Mouse (Mus musculus) embryonic fibroblast, embryonic 13.5 days (primary cell): ENCODE data around the gene Cnpy1.

ENCODE experiments used
- CTCF ChIP-seq: IDR thresholded peaks from 2 replicates; pipeline ENCODE4 v1.5.1; 2011; ENCODE audit warnings: mild to moderate bottlenecking, control low read depth, low read length, moderate library complexity, borderline replicate concordance; ENCODE audit not compliant: insufficient read depth
- POLR2A ChIP-seq: IDR thresholded peaks from 2 replicates; pipeline ENCODE4 v1.6.1; 2011; ENCODE audit warnings: low read depth, mild to moderate bottlenecking, control low read depth, low read length, moderate library complexity

- TF ChIP-seq POLR2A (no peak), CTCF (no peak)
Measured at GRCm38 (mm10) chr5:28262070-28262469, 16.5 kb upstream of the Cnpy1 start.
